Mouse (Mus musculus) cerebellum, adult (tissue): ENCODE measurements around the gene Ptprt.
A peak's percentile ranks its signal among the peaks of the same experiment; 100 is the strongest.

Source experiments
- ATAC-seq: cut with Nextera tagmentation; 2 replicates; pipeline ENCODE4 v1.9.2; 2017; ENCODE audit warnings: mild to moderate bottlenecking, moderate library complexity, mixed read lengths; ENCODE audit not compliant: insufficient number of reproducible peaks, low FRiP score, low TSS enrichment

The Ptprt gene

DNA sequence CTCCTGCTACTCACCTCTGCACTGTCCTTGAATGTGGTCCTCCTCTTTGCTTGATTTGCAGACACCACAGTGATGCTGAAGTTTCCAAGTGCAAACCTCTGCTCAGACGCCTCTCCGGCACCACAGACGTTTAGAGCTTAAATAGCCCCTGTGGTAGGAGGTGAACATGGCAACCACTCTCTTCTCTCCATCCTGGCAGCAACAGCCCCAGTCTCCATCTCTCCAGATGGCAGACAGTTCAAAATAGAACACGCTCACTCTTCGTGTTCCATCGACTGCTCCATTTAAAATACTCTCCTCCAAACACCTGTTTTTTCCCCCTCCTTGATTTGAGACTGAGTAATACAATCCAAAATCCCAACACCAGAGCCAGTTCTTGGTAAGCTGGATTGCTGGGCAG lies 861.0 kb downstream of the Ptprt start:
- peak; percentile 40; the same call in 1 of the 2 replicates for ATAC-seq

GRCm38 (mm10) chr2:161767528-161767927 lies 893.4 kb downstream of the Ptprt start:
- ATAC-seq = no peak

DNA sequence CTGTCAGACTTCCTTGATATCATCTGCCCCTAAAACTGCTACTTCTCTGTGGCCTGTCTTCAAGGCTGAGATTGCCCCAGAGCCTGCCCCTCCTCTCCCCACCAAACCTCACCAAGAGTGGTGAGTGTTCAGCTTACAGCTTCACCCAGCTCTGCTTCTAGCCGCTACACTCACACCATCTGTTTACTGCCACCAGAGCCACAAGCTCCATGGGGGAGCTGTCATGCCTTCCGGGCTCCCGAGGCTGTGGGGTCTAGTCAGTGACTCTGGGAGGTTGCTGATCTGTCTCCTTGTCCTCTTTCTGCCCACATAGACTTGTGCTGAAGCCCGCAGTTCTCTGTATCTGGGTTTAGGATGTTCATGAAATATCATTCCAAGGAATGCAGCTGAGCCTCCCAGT lies 947.9 kb downstream of the Ptprt start:
- peak; percentile 83 for ATAC-seq

GRCm38 (mm10) chr2:161709316-161709715 lies 951.6 kb downstream of the Ptprt start:
- ATAC-seq = no peak

DNA sequence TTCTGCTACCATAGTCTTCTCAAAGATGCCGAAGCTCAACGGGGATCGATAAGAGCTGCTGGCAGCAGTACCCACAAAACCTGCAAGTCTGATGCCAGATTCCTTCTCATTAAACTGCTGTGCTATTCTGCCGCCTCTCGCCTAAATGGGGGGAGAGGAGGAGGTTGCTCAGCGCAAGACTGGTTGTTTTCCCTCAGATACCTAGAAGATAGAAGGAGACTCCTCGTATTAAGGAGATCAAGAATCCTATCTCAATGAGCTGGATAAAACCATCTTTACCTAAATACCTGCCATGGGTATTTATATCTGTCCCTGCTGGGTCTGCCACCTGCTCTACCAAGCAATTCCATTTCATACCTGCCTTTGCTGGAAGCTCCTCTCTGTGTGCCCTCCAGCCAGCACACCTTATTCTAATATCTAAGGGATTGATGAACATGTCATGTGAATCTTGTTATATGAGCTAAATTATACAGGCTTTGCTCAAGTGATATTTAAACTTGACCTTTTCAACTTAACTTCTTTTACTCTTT lies 954.5 kb downstream of the Ptprt start:
- peak; percentile 82 for ATAC-seq

DNA sequence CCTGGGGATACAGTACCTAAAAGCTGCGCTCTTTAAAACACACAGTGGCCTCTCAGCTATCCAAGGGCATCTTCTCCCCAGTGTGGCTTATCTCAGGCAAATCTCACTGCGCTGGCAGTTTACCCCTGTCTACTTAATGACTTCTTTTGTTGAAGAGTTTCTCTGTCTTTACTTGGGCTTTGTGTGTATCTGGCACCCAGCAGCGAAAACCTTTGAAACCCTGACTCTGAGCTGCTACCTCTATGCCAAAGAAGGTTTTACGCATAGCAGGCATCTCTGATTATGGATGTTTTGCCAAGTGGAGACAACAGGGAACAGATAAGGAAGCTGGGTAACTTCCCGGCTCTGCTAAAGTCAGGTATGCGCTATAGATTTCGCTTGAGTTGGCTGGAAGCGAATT lies 956.1 kb downstream of the Ptprt start:
- ATAC-seq = no peak

DNA sequence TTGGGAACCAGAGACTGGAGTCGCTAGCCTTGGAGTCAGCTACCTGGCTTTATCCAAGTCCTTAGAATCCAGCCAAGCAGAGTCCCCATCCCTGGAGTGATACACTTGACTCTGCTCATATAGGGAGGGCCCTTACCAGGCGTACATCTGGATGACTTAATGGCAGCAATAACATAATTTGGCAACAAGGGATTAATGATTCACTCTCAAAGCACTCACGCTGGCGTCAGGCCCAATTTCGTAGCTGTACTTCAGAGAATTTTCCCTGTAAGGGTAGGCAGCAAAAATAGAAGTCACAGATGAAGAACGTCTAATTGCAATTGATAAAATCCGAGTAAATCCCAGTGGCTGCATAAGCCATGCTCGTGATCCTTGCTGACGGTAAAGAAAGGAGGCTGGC lies 956.5 kb downstream of the Ptprt start:
- no peak for ATAC-seq

DNA sequence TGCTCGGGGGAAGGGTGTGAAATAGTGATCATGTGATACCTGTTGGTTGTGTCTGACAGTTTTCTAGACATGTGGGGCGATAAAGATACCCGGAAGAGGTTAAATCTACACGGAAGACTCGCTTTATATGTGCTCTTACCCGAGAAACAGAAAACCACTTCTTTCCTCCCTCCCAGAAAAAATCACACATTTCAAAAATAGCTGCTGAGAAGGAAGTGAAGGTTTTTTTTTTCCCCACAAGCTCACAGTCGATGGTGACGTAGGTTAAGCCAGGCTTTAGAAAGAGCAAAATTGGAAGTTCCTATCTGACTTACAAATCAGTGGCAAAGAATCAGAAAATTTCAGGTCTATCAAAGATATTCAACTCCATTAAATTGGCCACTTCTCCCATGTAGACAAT lies 965.1 kb downstream of the Ptprt start:
- no peak for ATAC-seq

GRCm38 (mm10) chr2:161668302-161668986 lies 992.5 kb downstream of the Ptprt start:
- ATAC-seq = no peak

- ATAC-seq = no peak
These were observed 999.0 kb downstream of the Ptprt start for GRCm38 (mm10) chr2:161661912-161662311.

DNA sequence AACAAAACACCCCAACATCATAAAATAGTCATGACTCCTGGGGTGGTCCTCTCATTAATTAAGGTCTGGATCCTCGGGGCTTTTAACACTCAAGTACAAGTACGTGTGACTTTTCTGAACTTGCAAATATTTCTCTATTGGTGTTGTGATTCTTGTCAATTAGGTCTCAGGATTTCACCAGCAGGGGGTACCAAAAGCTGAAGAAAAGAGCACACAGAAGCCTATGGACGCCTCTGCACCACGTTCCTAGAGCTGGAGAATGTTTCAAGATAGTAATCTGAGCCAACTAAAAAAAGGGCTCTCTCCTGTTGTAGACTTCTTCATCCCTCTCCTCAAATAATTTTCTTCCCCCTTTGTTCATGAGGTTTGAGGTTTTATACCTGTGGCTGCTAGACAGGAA lies 1000.1 kb downstream of the Ptprt start:
- no peak for ATAC-seq

GRCm38 (mm10) chr2:161657046-161657445 lies 1003.9 kb downstream of the Ptprt start:
- ATAC-seq = no peak

- no peak for ATAC-seq
These were observed 1004.3 kb downstream of the Ptprt start for GRCm38 (mm10) chr2:161656632-161657031.

DNA sequence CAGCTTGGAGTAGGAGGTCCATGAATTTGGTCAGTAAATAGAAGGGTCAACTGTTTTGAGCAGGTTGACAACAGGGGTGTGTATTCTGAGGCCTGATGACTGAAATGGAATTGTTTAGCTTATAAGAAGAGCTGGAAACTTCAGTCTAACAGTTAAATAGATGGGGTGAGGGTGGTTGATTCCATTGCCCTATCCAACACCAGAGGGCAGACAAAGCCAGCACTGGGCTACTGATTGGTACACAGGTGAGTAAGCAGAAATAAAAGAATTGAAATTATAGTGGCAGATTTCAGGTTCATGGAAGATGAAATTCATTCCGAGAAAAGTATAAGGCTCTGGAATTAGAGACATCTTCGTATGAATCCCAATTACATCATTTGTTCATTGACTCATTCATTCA lies 1020.1 kb downstream of the Ptprt start:
- no peak for ATAC-seq

DNA sequence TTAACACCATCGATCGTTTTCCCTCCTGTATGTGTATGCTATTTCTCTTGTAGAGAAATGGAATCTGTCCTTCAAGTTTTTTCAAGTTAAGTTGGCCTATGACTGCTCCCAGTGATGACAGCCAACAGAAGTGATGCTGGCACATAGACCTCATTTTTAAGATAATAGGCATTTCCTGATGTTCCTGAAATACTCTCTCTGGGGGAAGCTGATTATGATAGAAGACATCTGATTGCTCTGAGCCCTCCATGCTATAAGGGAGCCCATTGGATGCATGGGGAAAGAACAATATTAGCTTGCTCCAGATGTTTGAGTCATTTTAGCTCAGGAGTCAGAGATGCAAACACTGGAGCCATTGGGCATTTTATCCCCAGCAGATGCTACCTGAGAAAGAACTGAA lies 1026.9 kb downstream of the Ptprt start:
- ATAC-seq = no peak

- no peak for ATAC-seq
These were observed 1035.1 kb downstream of the Ptprt start for GRCm38 (mm10) chr2:161625896-161626295.

DNA sequence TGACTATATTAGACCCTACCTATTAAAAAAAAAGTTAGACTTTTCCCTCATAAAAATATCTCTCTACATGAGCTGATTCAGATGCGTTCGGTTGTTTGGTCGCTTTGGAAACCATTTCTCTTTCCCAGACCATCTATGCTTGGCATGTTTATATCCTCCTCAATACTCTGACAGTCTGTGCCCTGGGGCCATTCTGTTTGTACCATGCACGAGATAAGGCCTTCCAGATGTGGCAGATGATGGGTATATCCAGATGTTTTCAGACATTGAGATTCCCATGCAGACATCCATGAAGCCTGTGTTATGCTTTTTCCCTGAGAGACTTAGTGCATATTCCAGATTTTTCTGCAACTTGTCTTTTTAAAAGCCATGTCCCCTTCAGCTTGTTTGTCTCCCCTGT lies 1052.5 kb downstream of the Ptprt start:
- ATAC-seq = no peak

- ATAC-seq = no peak
These were observed 1053.6 kb downstream of the Ptprt start for GRCm38 (mm10) chr2:161607372-161607771.

DNA sequence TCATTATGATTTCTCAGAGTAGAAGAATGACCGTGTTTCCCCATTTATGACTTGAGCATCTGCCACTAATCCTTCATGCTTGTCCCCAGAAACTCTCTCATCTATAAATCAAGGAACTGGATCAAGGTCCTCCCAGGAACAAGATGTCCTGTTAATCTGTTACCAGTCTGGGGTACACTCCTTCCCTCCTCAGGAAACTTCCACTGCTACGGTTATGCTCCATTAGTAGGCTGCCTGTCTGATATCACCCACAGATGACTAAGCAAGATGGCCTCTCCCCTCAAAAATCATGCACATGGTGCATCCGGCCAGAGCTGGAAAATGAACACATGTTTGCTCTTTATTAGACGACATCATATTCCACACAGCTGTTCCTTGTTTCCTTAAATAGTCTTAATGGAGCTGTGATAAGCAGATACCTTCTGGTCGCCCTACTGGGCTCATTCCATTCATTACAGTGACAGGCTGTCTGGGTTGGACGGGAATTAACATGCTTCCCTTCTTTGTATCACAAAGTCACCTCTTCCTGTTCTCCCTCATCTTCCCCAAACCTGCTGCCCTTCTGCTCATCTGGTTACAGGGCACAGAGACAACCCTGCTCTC lies 1060.6 kb downstream of the Ptprt start:
- no peak for ATAC-seq

GRCm38 (mm10) chr2:161593391-161594152 lies 1067.4 kb downstream of the Ptprt start:
- ATAC-seq = no peak

DNA sequence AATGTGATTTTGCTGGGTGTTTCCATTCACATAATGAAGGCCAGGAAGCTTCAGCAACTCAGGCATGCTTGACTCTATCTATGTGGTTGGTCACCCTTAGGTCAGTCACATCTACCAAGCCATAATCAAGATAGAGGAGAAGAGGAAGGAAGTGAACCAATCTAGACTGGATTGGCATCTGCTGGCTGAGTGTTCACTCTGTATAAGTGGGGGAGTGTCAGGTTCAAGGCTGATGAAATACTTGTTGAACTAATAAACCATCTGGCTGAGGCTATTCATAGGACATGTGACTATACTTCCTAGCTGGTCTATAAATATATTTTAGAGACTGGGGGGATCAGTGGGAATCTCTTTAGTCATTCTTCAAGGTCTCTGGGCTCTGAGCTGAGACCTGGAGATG lies 1086.5 kb downstream of the Ptprt start:
- no peak for ATAC-seq
